Mouse (Mus musculus): ENCODE measurements around the gene D130043K22Rik. TPM values are rescaled to one million over a fixed set of nuclear protein-coding genes. Genes with fewer than 3 reads are reported as not detected.
A peak's percentile ranks its signal among the peaks of the same experiment; 100 is the strongest.

Gene D130043K22Rik
- polyA plus RNA-seq, 1 experiment = 1.6 TPM

DNA sequence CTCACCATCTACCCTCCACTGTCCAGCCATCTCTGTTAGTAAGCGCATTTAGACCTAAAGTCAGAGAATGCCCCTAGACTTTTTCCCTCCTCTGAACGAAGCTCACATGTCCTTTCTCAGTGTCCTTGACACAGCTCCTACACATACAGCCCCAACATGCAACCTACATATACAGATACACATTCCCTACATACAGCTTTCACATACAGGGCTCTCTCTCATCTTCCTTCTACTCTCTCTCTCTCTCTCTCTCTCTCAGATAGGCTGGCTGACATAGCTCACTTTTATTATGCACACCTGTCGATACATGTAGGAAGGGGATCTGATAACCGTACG is 91.8 kb downstream of the D130043K22Rik start:
- Histone ChIP-seq H3K36me3 (ENCODE audit: control insufficient read depth, insufficient read depth, low read length) (no peaks in the 10 kb centered on the region), H3K4me3 (ENCODE audit: control insufficient read depth, low read depth, low read length) (peak overlapping the region; percentile 80; the same call in 1 of the 2 replicates), H3K4me1 (ENCODE audit: control insufficient read depth, insufficient read depth, low read length) (peaks cover 6% of the 10 kb centered on the region), H3K27me3 (ENCODE audit: control insufficient read depth, insufficient read depth, low read length) (no peaks in the 10 kb centered on the region; the same call in 1 of the 2 replicates), H3K27ac (ENCODE audit: control insufficient read depth, insufficient read depth, low read depth, low read length) (no peak overlapping the region)
- no peak for TF ChIP-seq CTCF (IDR thresholded peaks at IDR 0.05; ENCODE audit: control insufficient read depth, insufficient read depth, insufficient replicate concordance, low read depth, low read length)
- TF ChIP-seq POLR2A (IDR thresholded peaks at IDR 0.05; ENCODE audit: control insufficient read depth, low read depth, low read length) = no peak

DNA sequence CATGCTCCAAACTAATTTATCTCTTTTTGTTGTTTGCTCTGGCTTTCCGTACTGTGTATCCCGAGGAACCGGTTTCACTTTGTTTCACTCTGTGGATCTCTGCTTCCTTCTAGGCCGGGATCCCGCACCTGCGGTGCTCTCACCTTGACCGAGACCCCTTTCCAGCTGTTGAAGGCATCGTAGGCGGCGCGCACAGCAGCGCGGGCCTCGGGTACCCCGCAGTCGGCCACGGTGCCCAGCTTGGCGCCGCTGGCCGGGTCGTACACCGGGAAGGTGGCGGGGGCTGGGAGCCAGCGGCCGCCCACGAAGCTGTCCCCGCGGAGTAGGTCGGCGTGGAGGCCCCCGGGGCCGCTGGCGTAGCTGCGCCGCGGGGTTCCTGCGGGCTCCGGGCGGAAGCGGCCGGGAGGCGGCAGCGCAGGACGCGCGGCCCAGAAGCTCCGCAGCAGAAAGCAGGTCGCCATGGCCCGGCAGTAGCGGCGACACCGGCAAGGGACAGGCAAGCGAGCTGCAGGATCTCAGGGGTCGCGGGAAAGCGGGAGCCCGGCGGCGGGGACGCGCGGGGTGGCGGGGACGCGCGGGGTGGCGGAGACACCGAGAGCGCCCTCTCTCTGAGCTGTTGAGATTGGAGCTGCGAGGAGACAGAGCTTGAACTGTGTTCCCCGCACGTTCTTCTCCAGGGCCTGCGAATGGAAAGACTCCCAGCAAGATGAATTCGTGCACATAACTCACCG is 92.3 kb downstream of the D130043K22Rik start, which contains the start of gene Aldh5a1:
Aldh5a1 (minus strand) TSS at position 554 of the 731 bp plus-strand sequence.
- peak within 1 kb of the TSS; percentile 80 for H3K4me3 ChIP-seq (ENCODE audit: control insufficient read depth, low read depth, low read length)

DNA sequence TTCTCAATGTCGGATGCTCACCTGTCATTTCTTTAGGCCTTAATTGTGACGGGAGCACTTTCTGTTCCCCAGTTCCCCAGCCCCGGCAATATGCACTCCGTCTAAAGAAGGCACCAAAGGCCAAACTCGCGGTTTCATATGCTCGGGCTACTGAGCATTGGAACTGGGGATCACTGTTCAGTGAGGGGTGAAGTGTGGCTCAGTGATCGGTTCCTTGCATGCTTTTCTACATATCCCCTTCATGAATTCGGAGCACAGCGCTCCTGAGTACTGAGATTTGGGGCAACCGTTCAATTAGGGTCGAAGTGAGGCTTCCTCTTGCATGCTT is 92.9 kb downstream of the D130043K22Rik start:
- Histone ChIP-seq H3K4me3 (ENCODE audit: control insufficient read depth, low read depth, low read length) (peak overlapping the region; percentile 80), H3K4me1 (ENCODE audit: control insufficient read depth, insufficient read depth, low read length) (peaks cover 8% of the 10 kb centered on the region), H3K27me3 (ENCODE audit: control insufficient read depth, insufficient read depth, low read length) (no peaks in the 10 kb centered on the region; the same call in 1 of the 2 replicates), H3K27ac (ENCODE audit: control insufficient read depth, insufficient read depth, low read depth, low read length) (peak overlapping the region; percentile 60), H3K36me3 (ENCODE audit: control insufficient read depth, insufficient read depth, low read length) (no peaks in the 10 kb centered on the region)
- TF ChIP-seq CTCF (IDR thresholded peaks at IDR 0.05; ENCODE audit: control insufficient read depth, insufficient read depth, insufficient replicate concordance, low read depth, low read length) (no peak), POLR2A (IDR thresholded peaks at IDR 0.05; ENCODE audit: control insufficient read depth, low read depth, low read length) (no peak)

More for the DNA sequence above, 92.3 kb downstream of the D130043K22Rik start, which contains the start of gene Aldh5a1:
- Histone ChIP-seq H3K27me3 (ENCODE audit: control insufficient read depth, insufficient read depth, low read length) (no peaks in the 10 kb centered on the region; the same call in 1 of the 2 replicates), H3K36me3 (ENCODE audit: control insufficient read depth, insufficient read depth, low read length) (no peaks in the 10 kb centered on the region), H3K4me1 (ENCODE audit: control insufficient read depth, insufficient read depth, low read length) (peaks cover 6% of the 10 kb centered on the region), H3K27ac (ENCODE audit: control insufficient read depth, insufficient read depth, low read depth, low read length) (peak within 1 kb of the TSS; percentile 60)
- TF ChIP-seq CTCF (IDR thresholded peaks at IDR 0.05; ENCODE audit: control insufficient read depth, insufficient read depth, insufficient replicate concordance, low read depth, low read length) = no peak
- no peak for TF ChIP-seq POLR2A (IDR thresholded peaks at IDR 0.05; ENCODE audit: control insufficient read depth, low read depth, low read length)

DNA sequence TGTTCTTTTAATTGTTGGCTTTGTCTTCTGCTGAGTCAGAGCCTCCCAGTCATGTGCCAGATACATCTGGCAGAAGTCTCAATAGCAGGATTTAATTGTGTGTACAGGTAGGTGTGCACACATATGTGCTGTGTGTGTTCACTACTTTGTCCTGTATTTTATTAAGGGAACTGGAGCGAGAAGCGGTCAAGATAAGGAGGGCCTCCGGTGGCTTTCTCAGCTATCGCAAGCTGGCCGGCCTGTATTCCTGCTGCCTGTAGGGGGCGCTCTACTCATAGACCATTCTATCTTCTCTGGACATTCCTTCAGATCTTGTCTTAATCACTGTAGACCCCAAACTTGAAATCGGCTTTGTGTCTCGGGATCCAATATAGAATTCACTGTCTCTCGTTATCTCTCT is 93.7 kb downstream of the D130043K22Rik start:
- Histone ChIP-seq H3K27me3 (ENCODE audit: control insufficient read depth, insufficient read depth, low read length) (no peaks in the 10 kb centered on the region; the same call in 1 of the 2 replicates), H3K4me1 (ENCODE audit: control insufficient read depth, insufficient read depth, low read length) (peaks cover 9% of the 10 kb centered on the region), H3K27ac (ENCODE audit: control insufficient read depth, insufficient read depth, low read depth, low read length) (no peak overlapping the region), H3K36me3 (ENCODE audit: control insufficient read depth, insufficient read depth, low read length) (no peaks in the 10 kb centered on the region), H3K4me3 (ENCODE audit: control insufficient read depth, low read depth, low read length) (no peak overlapping the region)
- TF ChIP-seq CTCF (IDR thresholded peaks at IDR 0.05; ENCODE audit: control insufficient read depth, insufficient read depth, insufficient replicate concordance, low read depth, low read length) (peak; percentile 82), POLR2A (IDR thresholded peaks at IDR 0.05; ENCODE audit: control insufficient read depth, low read depth, low read length) (no peak)

DNA sequence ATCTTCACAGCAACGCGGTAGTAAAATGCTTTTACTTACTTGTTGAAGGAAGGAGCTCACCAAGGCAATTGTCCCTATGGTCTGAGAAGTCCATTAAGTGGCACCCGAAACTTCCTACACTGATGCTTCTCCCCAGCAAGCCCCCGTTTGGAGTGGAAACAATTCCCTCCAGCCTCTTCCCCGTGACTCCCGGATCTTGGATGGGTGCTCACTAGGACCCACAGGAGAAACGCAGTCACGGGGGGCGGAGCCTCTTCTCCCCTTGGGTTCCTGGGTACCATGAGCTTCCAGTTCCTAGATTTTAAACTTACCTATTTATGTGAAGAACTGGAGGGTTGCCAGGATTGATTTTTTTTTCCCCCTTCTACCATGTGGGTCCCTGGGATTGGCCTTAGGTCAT is 94.5 kb downstream of the D130043K22Rik start:
- Histone ChIP-seq H3K36me3 (ENCODE audit: control insufficient read depth, insufficient read depth, low read length) (no peaks in the 10 kb centered on the region), H3K27ac (ENCODE audit: control insufficient read depth, insufficient read depth, low read depth, low read length) (no peak overlapping the region), H3K4me3 (ENCODE audit: control insufficient read depth, low read depth, low read length) (no peak overlapping the region), H3K27me3 (ENCODE audit: control insufficient read depth, insufficient read depth, low read length) (no peaks in the 10 kb centered on the region; the same call in 1 of the 2 replicates), H3K4me1 (ENCODE audit: control insufficient read depth, insufficient read depth, low read length) (peaks cover 9% of the 10 kb centered on the region)
- TF ChIP-seq POLR2A (IDR thresholded peaks at IDR 0.05; ENCODE audit: control insufficient read depth, low read depth, low read length) (no peak), CTCF (IDR thresholded peaks at IDR 0.05; ENCODE audit: control insufficient read depth, insufficient read depth, insufficient replicate concordance, low read depth, low read length) (no peak)

DNA sequence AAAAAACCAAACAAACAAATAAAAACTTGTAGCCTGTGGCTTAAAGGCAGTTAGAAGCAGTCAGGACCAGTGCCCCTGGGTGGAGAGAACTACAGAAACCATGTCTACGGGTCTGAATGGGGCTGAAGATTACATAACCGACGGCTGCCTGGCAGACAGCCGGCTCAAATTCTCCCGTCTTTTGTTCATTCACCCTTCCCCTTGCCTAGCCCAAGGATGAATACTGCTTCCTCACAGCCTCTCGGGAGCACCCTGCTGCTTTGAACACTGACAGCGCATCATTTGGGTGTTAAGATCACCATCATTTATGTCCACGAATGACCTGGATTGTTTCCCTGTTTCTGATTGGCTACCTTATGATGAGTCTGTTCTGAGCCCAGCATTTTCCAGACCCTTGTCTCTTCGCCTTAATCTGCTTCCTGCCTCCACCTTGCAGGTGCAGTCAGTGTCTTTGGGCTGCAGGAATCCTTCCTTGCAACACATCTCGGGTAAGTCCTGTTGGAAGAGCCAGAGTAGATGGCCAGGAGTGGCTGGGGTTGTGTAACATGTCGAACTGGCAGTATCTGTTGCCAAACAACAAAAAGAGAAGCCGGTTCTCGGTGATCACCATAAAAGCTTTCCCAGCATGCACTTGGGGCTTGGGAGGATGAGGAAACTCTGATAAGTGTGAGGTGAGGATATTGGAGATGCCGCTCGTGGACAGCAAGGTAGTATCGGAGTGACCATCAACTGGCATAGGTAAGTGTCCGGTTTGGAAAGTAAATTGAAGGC is 97.8 kb downstream of the D130043K22Rik start, which contains the start of gene Gpld1:
Gpld1 (plus strand) TSS at position 641 of the 771 bp plus-strand sequence.
- Histone ChIP-seq H3K4me1 (ENCODE audit: control insufficient read depth, insufficient read depth, low read length) (peaks cover 9% of the 10 kb centered on the region), H3K4me3 (ENCODE audit: control insufficient read depth, low read depth, low read length) (peak within 1 kb of the TSS; percentile 51), H3K36me3 (ENCODE audit: control insufficient read depth, insufficient read depth, low read length) (no peaks in the 10 kb centered on the region), H3K27ac (ENCODE audit: control insufficient read depth, insufficient read depth, low read depth, low read length) (no peak within 1 kb of the TSS), H3K27me3 (ENCODE audit: control insufficient read depth, insufficient read depth, low read length) (no peaks in the 10 kb centered on the region; the same call in 1 of the 2 replicates)
- no peak for TF ChIP-seq CTCF (IDR thresholded peaks at IDR 0.05; ENCODE audit: control insufficient read depth, insufficient read depth, insufficient replicate concordance, low read depth, low read length)
- TF ChIP-seq POLR2A (IDR thresholded peaks at IDR 0.05; ENCODE audit: control insufficient read depth, low read depth, low read length) = no peak

DNA sequence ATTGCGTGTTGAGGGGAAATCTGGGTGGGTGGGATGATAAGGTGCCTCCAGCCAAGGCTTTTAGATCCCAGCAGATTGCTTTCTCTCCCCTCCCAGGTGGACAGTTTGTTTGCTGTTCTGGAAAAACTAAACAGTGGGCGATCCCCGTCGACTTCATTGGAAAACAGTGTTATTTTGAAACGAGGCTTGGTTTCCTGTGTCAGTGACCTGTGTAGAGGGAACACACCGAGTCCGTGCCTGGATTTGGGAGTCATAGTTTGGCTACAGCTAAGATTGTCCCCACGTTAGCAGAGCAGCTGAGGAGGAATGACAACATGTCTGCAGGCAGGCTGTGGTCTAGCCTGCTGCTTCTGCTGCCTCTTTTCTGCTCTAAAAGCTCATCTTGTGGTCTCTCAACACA is 98.4 kb downstream of the D130043K22Rik start:
- Histone ChIP-seq H3K27ac (ENCODE audit: control insufficient read depth, insufficient read depth, low read depth, low read length) (no peak overlapping the region), H3K27me3 (ENCODE audit: control insufficient read depth, insufficient read depth, low read length) (no peaks in the 10 kb centered on the region), H3K4me3 (ENCODE audit: control insufficient read depth, low read depth, low read length) (peak overlapping the region; percentile 7), H3K36me3 (ENCODE audit: control insufficient read depth, insufficient read depth, low read length) (no peaks in the 10 kb centered on the region), H3K4me1 (ENCODE audit: control insufficient read depth, insufficient read depth, low read length) (peaks cover 5% of the 10 kb centered on the region)
- no peak for TF ChIP-seq POLR2A (IDR thresholded peaks at IDR 0.05; ENCODE audit: control insufficient read depth, low read depth, low read length)
- no peak for TF ChIP-seq CTCF (IDR thresholded peaks at IDR 0.05; ENCODE audit: control insufficient read depth, insufficient read depth, insufficient replicate concordance, low read depth, low read length)

Measured in testis, adult 2 months (tissue).